Mouse (Mus musculus) kidney, embryonic 16.5 days (tissue): ENCODE measurements around the gene Hspa14. TPM values are rescaled to one million over a fixed set of nuclear protein-coding genes. Genes with fewer than 3 reads are reported as not detected.

Experiments
- ATAC-seq: fragments of 200-750 bp; cut with Nextera tagmentation; 2 replicates; pipeline ENCODE4 v1.8.0; 2017; ENCODE audit warnings: moderate TSS enrichment; ENCODE audit not compliant: low FRiP score, low TSS enrichment
- H3K27ac ChIP-seq: fragments of 300-500 bp; sonication (generic); 2 replicates; pipeline ENCODE4 v1.5.1; 2014; ENCODE audit warnings: low read length
- H3K27me3 ChIP-seq: fragments of 300-500 bp; sonication (generic); 2 replicates; pipeline ENCODE4 v1.6.1; 2014; ENCODE audit warnings: low read length, control low read depth, mixed read lengths; ENCODE audit not compliant: insufficient read depth
- H3K36me3 ChIP-seq: fragments of 300-500 bp; sonication (generic); 2 replicates; pipeline ENCODE4 v1.6.1; 2014; ENCODE audit warnings: low read length, control low read depth, mixed read lengths; ENCODE audit not compliant: insufficient read depth
- H3K4me1 ChIP-seq: fragments of 300-500 bp; sonication (generic); 2 replicates; pipeline ENCODE4 v1.6.1; 2014; ENCODE audit warnings: low read length, control low read depth, mixed read lengths; ENCODE audit not compliant: insufficient read depth
- H3K4me2 ChIP-seq: fragments of 300-500 bp; sonication (generic); replicated peaks from 2 replicates; pipeline ENCODE4 v1.6.1; 2014; ENCODE audit warnings: low read depth, low read length
- H3K4me3 ChIP-seq: fragments of 300-500 bp; sonication (generic); 2 replicates; pipeline ENCODE4 v1.5.1; 2014; ENCODE audit warnings: mild to moderate bottlenecking, low read length
- H3K9ac ChIP-seq: fragments of 300-500 bp; sonication (generic); replicated peaks from 2 replicates; pipeline ENCODE4 v1.6.1; 2014; ENCODE audit warnings: low read length
- H3K9me3 ChIP-seq: fragments of 300-500 bp; sonication (generic); 2 replicates; pipeline ENCODE4 v1.6.1; 2016; ENCODE audit warnings: low read length, control low read depth
- WGBS: fragments of 180-500 bp; shearing (Covaris S2); extraction: QIAGEN DNeasy Blood & Tissue Kit; methylation state at CpG from one replicate; pipeline ENCODE4 v1.1.7; 2014; 5-methylcytosine and 5-hydroxymethylcytosine counted together
- polyA plus RNA-seq: library from polyadenylated mRNA; unstranded; fragments of >200 nt; fragmentation: Nextera tagmentation; extraction: Ambion mirVana; gene quantifications from 2 replicates; pipeline ENCODE4 v1.2.1, GENCODE M21; 2015

Hspa14 gene
- polyA plus RNA-seq, 1 experiment from 2014 or later, result 119 TPM

DNA sequence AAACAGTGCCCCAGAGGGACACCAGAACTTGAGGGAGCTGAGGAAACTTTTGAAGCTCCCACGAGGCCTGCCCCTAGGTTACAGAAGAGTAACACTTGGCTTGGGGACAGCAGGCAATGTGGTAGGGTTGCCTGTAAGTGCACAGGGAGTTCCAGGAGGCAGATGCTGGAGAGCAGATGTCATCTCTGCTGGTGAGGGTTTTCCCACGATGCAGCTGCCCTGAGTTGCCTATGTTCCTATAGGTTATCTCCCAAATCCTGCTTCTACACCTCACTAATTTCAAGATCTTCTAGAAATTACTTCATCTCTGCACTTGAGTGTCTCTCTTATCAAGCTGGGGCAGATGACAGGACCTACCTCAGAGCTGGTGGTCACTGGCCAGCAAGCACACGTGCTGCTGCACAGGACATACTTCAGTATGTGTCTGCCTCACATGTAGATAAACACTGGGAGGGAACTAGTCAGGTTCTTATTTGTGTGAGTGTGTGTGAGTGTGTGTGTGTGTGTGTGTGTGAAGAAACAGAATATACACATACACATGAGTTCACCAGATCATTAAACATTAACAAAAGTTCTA, 18.7 kb downstream of the Hspa14 start:
- Histone ChIP-seq H3K4me2 (no peak overlapping the region), H3K27me3 (no peaks in the 10 kb centered on the region), H3K27ac (no peak overlapping the region), H3K36me3 (peaks cover 69% of the 10 kb centered on the region), H3K9me3 (no peaks in the 10 kb centered on the region), H3K4me3 (no peak overlapping the region), H3K4me1 (no peaks in the 10 kb centered on the region), H3K9ac (no peak overlapping the region)
- WGBS, result 83% methylated on average over 3 of the region's 3 CpGs
- no peak for ATAC-seq

DNA sequence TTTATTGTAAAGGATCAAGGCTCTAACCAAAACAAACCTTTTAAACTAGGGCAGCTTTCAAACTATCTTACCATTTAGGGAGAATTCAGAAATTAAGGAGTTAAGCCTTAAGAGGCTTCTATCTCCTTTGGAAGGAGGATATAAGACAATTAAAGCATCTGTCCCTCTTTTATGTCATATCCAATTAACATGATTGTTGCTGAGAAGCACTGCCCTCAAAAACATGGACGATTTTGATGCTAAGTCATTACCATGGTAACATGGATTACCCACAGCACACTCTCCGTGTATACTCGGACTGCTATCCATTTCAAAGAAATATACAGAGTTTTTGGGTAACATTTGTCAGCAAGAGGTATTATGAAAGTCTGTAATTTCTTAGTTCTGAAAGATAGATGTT, 22.8 kb downstream of the Hspa14 start:
- no peak overlapping the region for H3K4me3 ChIP-seq
- H3K36me3 ChIP-seq, result peaks cover 48% of the 10 kb centered on the region
- no peak overlapping the region for H3K4me2 ChIP-seq
- no peak overlapping the region for H3K27ac ChIP-seq
- H3K4me1 ChIP-seq, result no peaks in the 10 kb centered on the region
- 94% methylated on average over 3 of the region's 3 CpGs for WGBS
- H3K9ac ChIP-seq, result no peak overlapping the region
- no peaks in the 10 kb centered on the region for H3K27me3 ChIP-seq
- no peak for ATAC-seq
- no peaks in the 10 kb centered on the region for H3K9me3 ChIP-seq

DNA sequence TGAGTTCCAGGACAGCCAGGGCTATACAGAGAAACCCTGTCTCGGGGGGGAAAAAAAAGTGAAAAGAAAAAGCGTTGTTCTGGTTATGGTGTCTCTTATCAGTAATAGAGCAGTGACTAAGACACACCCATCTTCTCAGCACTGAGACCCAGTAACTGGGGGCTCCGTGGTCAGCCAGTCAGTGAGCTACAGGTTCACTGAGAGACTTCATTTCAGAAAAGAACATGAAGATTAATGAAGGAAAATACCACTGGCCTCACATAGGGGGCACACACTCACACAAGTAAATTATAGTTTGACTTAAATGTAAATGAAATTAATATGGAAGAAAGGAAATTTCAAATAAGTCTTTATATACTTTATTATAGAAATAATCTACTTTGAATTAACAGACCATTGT, 32.4 kb downstream of the Hspa14 start:
- H3K9ac ChIP-seq, result no peak overlapping the region
- H3K4me3 ChIP-seq, result no peak overlapping the region
- H3K4me1 ChIP-seq, result peaks cover 7% of the 10 kb centered on the region; the same call in 1 of the 2 replicates
- no peak for ATAC-seq
- 84% methylated on average over 3 of the region's 3 CpGs for WGBS
- H3K36me3 ChIP-seq, result no peaks in the 10 kb centered on the region
- H3K9me3 ChIP-seq, result no peaks in the 10 kb centered on the region
- no peaks in the 10 kb centered on the region for H3K27me3 ChIP-seq
- H3K27ac ChIP-seq, result no peak overlapping the region
- no peak overlapping the region for H3K4me2 ChIP-seq

DNA sequence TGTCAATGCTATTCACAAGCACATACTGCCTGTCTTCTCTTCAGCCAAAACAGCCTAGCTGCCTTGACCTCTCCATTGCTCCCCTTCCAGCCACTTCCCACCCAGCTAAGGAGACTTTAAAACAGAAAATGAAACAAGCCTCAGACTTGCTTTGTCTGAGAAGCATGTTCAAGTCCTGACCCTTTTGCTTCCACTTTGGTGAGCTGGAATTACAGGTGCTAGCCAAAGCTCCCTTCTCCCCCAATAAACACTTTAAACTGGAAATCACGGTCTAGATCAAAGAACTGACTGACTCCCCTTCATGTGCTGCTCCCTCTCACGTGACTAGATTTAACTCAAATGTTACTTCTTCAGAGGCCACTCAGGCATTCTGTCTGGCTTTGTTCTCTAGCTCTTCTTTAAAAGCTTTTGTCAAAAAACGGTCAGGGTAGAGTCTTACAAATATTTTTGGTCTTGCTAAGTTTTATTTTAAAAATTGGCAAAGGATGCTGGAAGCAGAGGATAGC, 36.8 kb downstream of the Hspa14 start:
- no peaks in the 10 kb centered on the region for H3K9me3 ChIP-seq
- peak overlapping the region; percentile 87; the same call in 1 of the 2 replicates for H3K4me3 ChIP-seq
- WGBS, result 45% methylated on average over 3 of the region's 3 CpGs
- no peak overlapping the region; the same call in 1 of the 2 replicates for H3K9ac ChIP-seq
- H3K4me1 ChIP-seq, result peaks cover 18% of the 10 kb centered on the region
- H3K36me3 ChIP-seq, result no peaks in the 10 kb centered on the region
- peak overlapping the region; percentile 60 for H3K4me2 ChIP-seq
- H3K27me3 ChIP-seq, result no peaks in the 10 kb centered on the region
- ATAC-seq, result no peak
- peak overlapping the region; percentile 72; the same call in 1 of the 2 replicates for H3K27ac ChIP-seq

DNA sequence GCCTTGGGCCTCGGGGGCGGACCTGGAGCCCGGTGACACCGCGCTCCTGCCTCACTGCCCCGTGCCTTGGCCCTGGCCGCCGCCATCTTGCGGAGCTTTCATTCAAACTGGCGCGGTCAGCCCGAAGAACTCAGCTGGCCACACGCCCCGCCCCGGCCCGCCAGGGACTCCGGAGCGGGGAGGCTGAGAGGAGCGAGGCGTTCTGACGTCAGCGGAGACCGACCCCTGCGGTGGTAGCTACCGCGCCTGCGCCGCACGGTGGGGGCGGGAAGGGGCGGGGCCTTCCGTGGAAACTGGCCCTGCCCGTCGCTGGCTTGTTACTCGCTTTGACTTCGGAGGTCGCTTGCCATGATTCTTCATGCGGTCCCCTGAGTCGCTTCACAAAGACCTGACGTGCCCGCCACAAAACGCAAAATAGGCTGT, 37.7 kb downstream of the Hspa14 start, which contains the start of gene Suv39h2:
Gene Suv39h2, minus strand, starts transcription at position 171 of the 423 bp plus-strand sequence.
- ATAC-seq, result peak; percentile 99
- under 1% methylated on average over 42 of the region's 42 CpGs for WGBS
- peak within 1 kb of the TSS; percentile 90 for H3K27ac ChIP-seq
- peak within 1 kb of the TSS; percentile 87 for H3K4me3 ChIP-seq
- H3K4me1 ChIP-seq, result peaks cover 18% of the 10 kb centered on the region
- H3K27me3 ChIP-seq, result no peaks in the 10 kb centered on the region
- peaks cover 4% of the 10 kb centered on the region; the same call in 1 of the 2 replicates for H3K36me3 ChIP-seq
- H3K9ac ChIP-seq, result peak within 1 kb of the TSS; percentile 86
- H3K4me2 ChIP-seq, result peak within 1 kb of the TSS; percentile 60
- no peaks in the 10 kb centered on the region for H3K9me3 ChIP-seq

DNA sequence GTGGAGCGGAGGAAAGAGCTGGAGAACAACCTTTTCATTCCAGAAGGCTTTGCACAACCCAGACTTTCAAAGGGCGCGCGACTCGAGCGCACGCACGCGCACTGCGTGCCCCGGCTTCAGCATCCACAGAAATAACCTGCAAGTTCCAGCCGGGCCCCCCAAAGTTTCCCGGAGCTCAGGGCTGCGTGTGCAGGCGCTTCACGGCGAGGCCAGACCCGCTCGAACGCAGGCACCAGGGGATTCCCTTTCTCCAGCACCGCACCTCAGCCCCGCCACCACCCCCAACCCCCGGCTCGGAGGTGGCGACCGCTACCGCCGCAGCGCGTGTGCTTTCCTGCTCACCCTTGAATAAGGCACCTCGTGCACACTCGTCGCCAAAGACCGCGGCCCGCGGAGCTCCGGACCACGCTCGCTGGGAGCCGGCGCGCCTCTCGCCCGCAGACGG, 38.2 kb downstream of the Hspa14 start:
- Histone ChIP-seq H3K4me1 (peaks cover 18% of the 10 kb centered on the region), H3K27ac (peak overlapping the region; percentile 90), H3K36me3 (peaks cover 6% of the 10 kb centered on the region; the same call in 1 of the 2 replicates), H3K27me3 (no peaks in the 10 kb centered on the region), H3K9ac (peak overlapping the region; percentile 86), H3K4me3 (peak overlapping the region; percentile 87), H3K9me3 (no peaks in the 10 kb centered on the region), H3K4me2 (peak overlapping the region; percentile 60)
- peak; percentile 83 for ATAC-seq
- WGBS, result under 1% methylated on average over 45 of the region's 46 CpGs

DNA sequence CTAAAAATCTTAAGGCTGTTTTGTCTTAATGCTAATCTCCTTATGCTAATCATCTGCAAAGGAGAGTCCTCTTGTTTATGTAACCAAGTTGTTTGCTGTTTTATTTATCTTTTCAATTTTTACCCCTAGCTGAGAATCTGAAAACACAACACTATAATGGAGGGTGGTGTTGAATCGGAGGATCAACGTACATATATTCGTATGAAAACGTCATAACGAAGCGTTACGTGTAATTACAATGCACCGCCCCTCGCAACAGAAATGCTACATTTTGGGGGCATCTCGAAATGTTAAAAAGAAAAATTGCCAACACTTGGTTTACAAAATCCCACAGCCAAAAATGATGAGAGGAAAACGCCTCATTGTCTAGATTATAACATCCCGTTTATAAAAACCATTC, 38.7 kb downstream of the Hspa14 start:
- under 1% methylated on average over 12 of the region's 12 CpGs for WGBS
- Histone ChIP-seq H3K4me3 (peak overlapping the region; percentile 87), H3K4me1 (peaks cover 18% of the 10 kb centered on the region), H3K27ac (peak overlapping the region; percentile 90), H3K36me3 (peaks cover 6% of the 10 kb centered on the region; the same call in 1 of the 2 replicates), H3K9ac (peak overlapping the region; percentile 86), H3K4me2 (peak overlapping the region; percentile 60), H3K27me3 (no peaks in the 10 kb centered on the region), H3K9me3 (no peaks in the 10 kb centered on the region)
- ATAC-seq, result no peak

DNA sequence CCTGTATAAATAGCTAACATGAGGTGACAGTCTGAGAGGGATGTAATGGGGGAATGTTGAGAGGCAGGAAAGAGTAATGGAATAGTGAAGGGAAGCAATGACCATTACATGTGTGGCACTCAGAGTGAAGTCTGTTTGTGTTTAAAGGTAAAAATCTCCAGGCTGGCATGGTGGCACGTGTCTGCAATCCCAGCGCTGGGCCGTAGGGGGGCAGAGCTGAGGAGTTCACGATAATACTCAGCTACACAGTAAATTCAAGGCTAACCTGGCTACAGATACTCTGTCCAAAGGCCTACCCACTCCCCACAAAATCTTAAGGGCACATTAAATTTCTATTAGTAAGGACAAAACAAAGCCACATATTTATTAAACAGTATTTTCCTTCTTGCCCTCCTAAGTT, 56.0 kb downstream of the Hspa14 start:
- H3K9me3 ChIP-seq, result no peaks in the 10 kb centered on the region
- no peak overlapping the region for H3K4me2 ChIP-seq
- H3K4me1 ChIP-seq, result no peaks in the 10 kb centered on the region
- no peak for ATAC-seq
- no peaks in the 10 kb centered on the region for H3K27me3 ChIP-seq
- H3K4me3 ChIP-seq, result no peak overlapping the region
- 83% methylated on average over 4 of the region's 4 CpGs for WGBS
- no peak overlapping the region for H3K9ac ChIP-seq
- no peak overlapping the region for H3K27ac ChIP-seq
- peaks cover 29% of the 10 kb centered on the region for H3K36me3 ChIP-seq

DNA sequence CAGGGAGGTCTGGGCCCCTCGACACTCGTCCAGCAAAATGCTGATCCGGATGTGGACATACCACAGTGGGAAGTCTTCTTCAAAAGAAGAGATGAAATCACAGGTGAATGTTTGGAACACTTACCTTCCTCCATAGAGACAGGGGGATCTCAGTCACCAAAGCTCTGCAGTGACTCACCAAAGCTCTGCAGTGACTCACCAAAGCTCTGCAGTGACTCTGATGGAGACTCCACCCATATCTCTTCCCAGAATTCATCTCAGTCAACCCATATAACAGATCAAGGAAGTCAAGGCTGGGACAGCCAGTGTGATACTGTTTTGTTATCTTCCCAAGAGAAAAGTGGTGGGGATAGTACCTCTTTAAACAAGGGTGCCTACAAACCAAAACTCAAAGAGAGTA, 59.5 kb downstream of the Hspa14 start:
- no peak for ATAC-seq
- no peak overlapping the region for H3K4me2 ChIP-seq
- no peak overlapping the region for H3K4me3 ChIP-seq
- 95% methylated on average over 3 of the region's 3 CpGs for WGBS
- no peaks in the 10 kb centered on the region for H3K27me3 ChIP-seq
- H3K9ac ChIP-seq, result no peak overlapping the region
- no peaks in the 10 kb centered on the region for H3K9me3 ChIP-seq
- no peaks in the 10 kb centered on the region for H3K4me1 ChIP-seq
- peaks cover 18% of the 10 kb centered on the region for H3K36me3 ChIP-seq
- no peak overlapping the region for H3K27ac ChIP-seq

DNA sequence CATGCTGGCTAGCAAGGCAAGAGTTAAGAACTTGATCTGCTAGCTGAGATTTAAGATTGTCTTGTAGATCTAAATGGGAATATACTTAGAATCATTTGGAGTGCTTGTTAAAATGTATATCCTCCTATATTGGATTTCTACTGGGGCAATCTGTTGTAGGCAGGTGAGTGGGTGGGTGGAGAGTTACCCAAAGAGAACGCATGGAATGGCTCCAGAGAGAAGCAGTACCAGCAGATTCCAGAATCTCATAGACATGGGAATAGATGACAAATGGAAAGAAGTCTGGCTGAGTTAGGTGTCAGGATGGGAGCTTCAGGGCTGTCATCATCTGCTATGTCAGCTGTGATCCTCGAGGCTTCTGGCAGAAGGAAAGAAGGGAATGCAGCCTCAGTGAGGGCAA, 63.2 kb downstream of the Hspa14 start:
- Histone ChIP-seq H3K4me3 (no peak overlapping the region), H3K4me2 (no peak overlapping the region), H3K9ac (no peak overlapping the region), H3K4me1 (0 out of 2 replicates have a peak, but pooled peaks cover 6% of the 10 kb centered on the region), H3K27ac (no peak overlapping the region), H3K27me3 (no peaks in the 10 kb centered on the region), H3K36me3 (peaks cover 12% of the 10 kb centered on the region), H3K9me3 (no peaks in the 10 kb centered on the region)
- WGBS, result 75% methylated on average over 2 of the region's 2 CpGs
- no peak for ATAC-seq
